Mouse (Mus musculus) bone marrow, adult 2 months (tissue): Measurements from ENCODE around the gene Map3k6.

ENCODE experiments used
- CTCF ChIP-seq: fragments of 200-500 bp; IDR thresholded peaks from 2 replicates; pipeline ENCODE4 v1.5.1; 2011; ENCODE audit warnings: low read length, control low read depth; ENCODE audit not compliant: control insufficient read depth, insufficient read depth
- POLR2A ChIP-seq: fragments of 200-500 bp; IDR thresholded peaks from 2 replicates; pipeline ENCODE4 v1.6.1; 2011; ENCODE audit warnings: low read depth, mild to moderate bottlenecking, control low read depth, low read length, borderline replicate concordance; ENCODE audit not compliant: control insufficient read depth

DNA sequence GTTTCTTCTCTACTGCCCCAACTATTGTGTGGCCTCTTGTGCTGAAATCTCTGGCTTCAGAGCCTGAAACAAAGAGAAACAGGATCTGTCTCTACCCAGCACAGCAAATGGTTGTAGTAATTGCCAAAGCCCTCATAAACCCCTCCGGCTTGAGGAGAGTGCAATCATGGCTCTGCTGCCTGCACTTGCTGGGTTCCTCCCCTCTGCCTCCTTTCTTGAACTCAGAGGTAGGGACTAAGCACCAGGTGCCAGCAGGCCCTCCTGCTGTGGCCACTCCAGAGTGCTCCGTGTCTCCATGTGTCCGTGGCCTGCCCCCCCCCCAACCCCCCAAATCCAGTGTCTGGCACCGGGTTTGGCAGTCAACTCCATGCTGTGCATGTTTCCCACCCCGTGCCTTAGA is 43.3 kb upstream of the Map3k6 start:
- no peak for TF ChIP-seq CTCF
- TF ChIP-seq POLR2A: no peak
